Mouse (Mus musculus): ENCODE results near the gene Gcsam. TPM values are rescaled to one million over a fixed set of nuclear protein-coding genes. Genes with fewer than 3 reads are reported as not detected.

The Gcsam gene
- polyA plus RNA-seq, 1 experiment: not detected

- no peak for TF ChIP-seq GATA1 (IDR thresholded peaks at IDR 0.05; ENCODE audit: low read length)
Observed at GRCm38 (mm10) chr16:45632420-45632819, 22.2 kb downstream of the Gcsam start.

- no peak for TF ChIP-seq GATA1 (IDR thresholded peaks at IDR 0.05; ENCODE audit: low read length)
Observed at GRCm38 (mm10) chr16:45635826-45636225, 25.6 kb downstream of the Gcsam start.

- TF ChIP-seq GATA1 (IDR thresholded peaks at IDR 0.05; ENCODE audit: low read length): no peak
Observed at GRCm38 (mm10) chr16:45640070-45640762, 30.0 kb downstream of the Gcsam start.

- no peak for TF ChIP-seq GATA1 (IDR thresholded peaks at IDR 0.05; ENCODE audit: low read length)
Observed at GRCm38 (mm10) chr16:45641301-45641700, 31.1 kb downstream of the Gcsam start.

GRCm38 (mm10) chr16:45643944-45644343 lies 33.8 kb downstream of the Gcsam start:
- no peak for TF ChIP-seq GATA1 (IDR thresholded peaks at IDR 0.05; ENCODE audit: low read length)

GRCm38 (mm10) chr16:45644380-45644779 lies 34.2 kb downstream of the Gcsam start:
- no peak for TF ChIP-seq GATA1 (IDR thresholded peaks at IDR 0.05; ENCODE audit: low read length)

GRCm38 (mm10) chr16:45651497-45651896 lies 41.3 kb downstream of the Gcsam start:
- TF ChIP-seq GATA1 (IDR thresholded peaks at IDR 0.05; ENCODE audit: low read length): no peak

GRCm38 (mm10) chr16:45653009-45653933 lies 43.1 kb downstream of the Gcsam start:
- TF ChIP-seq GATA1 (IDR thresholded peaks at IDR 0.05; ENCODE audit: low read length): no peak

- TF ChIP-seq GATA1 (IDR thresholded peaks at IDR 0.05; ENCODE audit: low read length): no peak
Observed at GRCm38 (mm10) chr16:45653934-45654332, 43.8 kb downstream of the Gcsam start, which contains the start of gene BC016579. Gene BC016579, minus strand, starts transcription at chr16:45654068.

GRCm38 (mm10) chr16:45654465-45654864 lies 44.3 kb downstream of the Gcsam start:
- TF ChIP-seq GATA1 (IDR thresholded peaks at IDR 0.05; ENCODE audit: low read length): no peak

- no peak for TF ChIP-seq GATA1 (IDR thresholded peaks at IDR 0.05; ENCODE audit: low read length)
Observed at GRCm38 (mm10) chr16:45657574-45658159, 47.5 kb downstream of the Gcsam start.

GRCm38 (mm10) chr16:45658248-45658647 lies 48.1 kb downstream of the Gcsam start:
- no peak for TF ChIP-seq GATA1 (IDR thresholded peaks at IDR 0.05; ENCODE audit: low read length)

- TF ChIP-seq GATA1 (IDR thresholded peaks at IDR 0.05; ENCODE audit: low read length): no peak
Observed at GRCm38 (mm10) chr16:45659596-45659995, 49.4 kb downstream of the Gcsam start.

GRCm38 (mm10) chr16:45662381-45662780 lies 52.2 kb downstream of the Gcsam start:
- no peak for TF ChIP-seq GATA1 (IDR thresholded peaks at IDR 0.05; ENCODE audit: low read length)

- TF ChIP-seq GATA1 (IDR thresholded peaks at IDR 0.05; ENCODE audit: low read length): no peak
Observed at GRCm38 (mm10) chr16:45666136-45666535, 56.0 kb downstream of the Gcsam start.

GRCm38 (mm10) chr16:45668178-45668577 lies 58.0 kb downstream of the Gcsam start:
- no peak for TF ChIP-seq GATA1 (IDR thresholded peaks at IDR 0.05; ENCODE audit: low read length)
